Mouse (Mus musculus): Measurements from ENCODE around the gene Kcnk4.

GRCm38 (mm10) chr19:6934195-6934977, at the start of gene Kcnk4:
- TF ChIP-seq JUND (IDR thresholded peaks at IDR 0.05; ENCODE audit: low read depth, low read length) (no peak), KAT2A (conservative IDR thresholded peaks at IDR 0.05; ENCODE audit: low read depth, low read length) (no peak), EP300 (IDR thresholded peaks at IDR 0.05; ENCODE audit: low read depth in 1 of 2, low read length in 2 of 2) (no peak), MAX (IDR thresholded peaks at IDR 0.05; ENCODE audit: low read length) (no peak), HCFC1 (IDR thresholded peaks at IDR 0.05; ENCODE audit: low read depth, low read length) (no peak), CTCF (IDR thresholded peaks at IDR 0.05 in 2 of 3, conservative IDR thresholded peaks at IDR 0.05 in 1 of 3; ENCODE audit: control insufficient read depth in 1 of 3, insufficient read depth in 1 of 3, low read depth in 2 of 3, low read length in 3 of 3, poor library complexity in 1 of 3, severe bottlenecking in 1 of 3) (no peak), MEF2A (IDR thresholded peaks at IDR 0.05; ENCODE audit: extremely low read depth, insufficient replicate concordance, low read depth, low read length, poor library complexity, severe bottlenecking) (no peak), POLR2A (IDR thresholded peaks at IDR 0.05; ENCODE audit: control insufficient read depth in 1 of 2, insufficient read depth in 1 of 2, low read depth in 1 of 2, low read length in 2 of 2, poor library complexity in 1 of 2) (no peak), ZKSCAN1 (IDR thresholded peaks at IDR 0.05; ENCODE audit: low read depth, low read length) (no peak), GATA1 (IDR thresholded peaks at IDR 0.05; ENCODE audit: low read depth, low read length) (no peak), TBP (IDR thresholded peaks at IDR 0.05; ENCODE audit: low read depth, low read length) (no peak), NELFE (IDR thresholded peaks at IDR 0.05; ENCODE audit: low read depth, low read length) (no peak), ETS1 (IDR thresholded peaks at IDR 0.05; ENCODE audit: low read depth, low read length) (no peak)

Data from MEL (cell line).